In the genomic region with DNA sequence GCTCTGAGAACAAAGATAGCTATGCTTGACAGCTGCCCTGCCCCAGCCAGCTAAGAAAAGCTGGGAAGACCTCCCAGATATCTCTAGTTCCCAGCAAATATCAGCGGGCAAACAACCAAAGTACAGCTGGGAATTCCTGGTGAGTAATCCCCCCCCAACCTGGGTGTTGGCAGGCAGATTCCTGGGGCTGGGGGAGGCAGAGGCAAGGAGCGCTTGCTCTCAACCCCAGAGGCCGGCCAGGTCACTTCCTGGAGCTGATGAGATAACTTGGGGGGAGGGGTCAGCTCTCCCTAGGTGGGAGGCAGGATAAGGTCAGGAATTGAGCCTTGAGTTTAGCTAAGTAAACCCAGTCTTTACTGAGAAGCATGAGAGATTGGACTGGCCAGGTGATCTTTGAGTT, we compare ENCODE assay signal across 12 mouse cellular contexts. TPM values are rescaled to one million over a fixed set of nuclear protein-coding genes. Genes with fewer than 3 reads are reported as not detected.
DNase-seq lines count a peak whose midpoint lies in the region; ATAC-seq and TF ChIP-seq lines count a peak whose summit lies in the region.
"Had no signal": no experiment of that assay in that cellular context is flagged by ENCODE, and none has a peak within 500 bp of the region (broad histone marks: within the 10 kb centered on the region; RNA-seq: fewer than 3 reads in every experiment).

No protein-coding gene starts in this region.

- peaks cover 18% of the 10 kb centered on the region for H3K4me1 ChIP-seq in kidney, embryonic 16.5 days (ENCODE audit: insufficient read depth, low read length)
- peaks cover 60% of the 10 kb centered on the region for H3K4me1 ChIP-seq in thymus, adult 2 months (replicated peaks; ENCODE audit: control insufficient read depth, insufficient read depth, low read length)
- H3K4me1 ChIP-seq in embryonic facial prominence, embryonic 10.5 days = peaks cover 46% of the 10 kb centered on the region

- H3K9ac ChIP-seq in kidney, embryonic 16.5 days (replicated peaks; ENCODE audit: low read length) = no peak overlapping the region
- H3K9ac ChIP-seq: hindbrain, embryonic 14.5 days; neural tube, embryonic 12.5 days had no signal

- peak overlapping the region; percentile 61 for H3K27ac ChIP-seq in kidney, embryonic 16.5 days (ENCODE audit: low read length)
- peak overlapping the region; percentile 37 for H3K27ac ChIP-seq in thymus, adult 2 months (ENCODE audit: control insufficient read depth, insufficient read depth, low read length)
- H3K27ac ChIP-seq in embryonic facial prominence, embryonic 10.5 days (replicated peaks) = peak overlapping the region; percentile 81
- H3K27ac ChIP-seq: hindbrain, embryonic 14.5 days; macrophage; neural tube, embryonic 12.5 days had no signal

- H3K9me3 ChIP-seq in kidney, embryonic 16.5 days (ENCODE audit: low read length) = no peaks in the 10 kb centered on the region
- H3K9me3 ChIP-seq in embryonic facial prominence, embryonic 10.5 days = no peaks in the 10 kb centered on the region
- H3K9me3 ChIP-seq: neural tube, embryonic 12.5 days had no signal

- no peak for TF ChIP-seq POLR2A in thymus, adult 2 months (IDR thresholded peaks at IDR 0.05; ENCODE audit: control insufficient read depth, extremely low read depth, insufficient read depth, low read length, poor library complexity)

- H3K4me3 ChIP-seq in kidney, embryonic 16.5 days (ENCODE audit: low read length) = no peak overlapping the region
- H3K4me3 ChIP-seq in thymus, adult 2 months (ENCODE audit: control insufficient read depth, insufficient read depth, low read length) = no peak overlapping the region
- H3K4me3 ChIP-seq in embryonic facial prominence, embryonic 10.5 days = no peak overlapping the region
- H3K4me3 ChIP-seq: neural tube, embryonic 12.5 days had no signal

- 5% methylated on average over 3 of the region's 3 CpGs for WGBS in kidney, embryonic 16.5 days
- 72% methylated on average over 3 of the region's 3 CpGs for WGBS in thymus, adult 2 months
- 2% methylated on average over 3 of the region's 3 CpGs for WGBS in embryonic facial prominence, embryonic 10.5 days

- no peak for DNase-seq in kidney, adult 11 months
- peak; percentile 21 for DNase-seq in thymus, adult 2 months
- no peak for DNase-seq in thymus, adult 18-20 months
- peak; percentile 67 for DNase-seq in embryonic facial prominence, embryonic 10.5 days (ENCODE audit: low spot score)
- peak; percentile 57 for DNase-seq in testis, postnatal 10 days (ENCODE audit: low spot score)
- no peak for DNase-seq in adrenal gland, postnatal 25 days
- no peak for DNase-seq in cerebellum, postnatal 14 days

- no peaks in the 10 kb centered on the region for H3K27me3 ChIP-seq in kidney, embryonic 16.5 days (ENCODE audit: insufficient read depth, low read length)
- H3K27me3 ChIP-seq in thymus, adult 2 months (ENCODE audit: control insufficient read depth, insufficient read depth, low read length) = no peaks in the 10 kb centered on the region
- H3K27me3 ChIP-seq in embryonic facial prominence, embryonic 10.5 days (replicated peaks; ENCODE audit: low read depth, poor library complexity, severe bottlenecking) = no peaks in the 10 kb centered on the region
- H3K27me3 ChIP-seq: neural tube, embryonic 12.5 days had no signal

- TF ChIP-seq CTCF in thymus, adult 2 months (IDR thresholded peaks at IDR 0.05; ENCODE audit: borderline replicate concordance, control insufficient read depth, extremely low read depth, insufficient read depth, low read length, poor library complexity) = no peak

- no peaks in the 10 kb centered on the region for H3K36me3 ChIP-seq in kidney, embryonic 16.5 days (ENCODE audit: insufficient read depth, low read length)
- no peaks in the 10 kb centered on the region for H3K36me3 ChIP-seq in thymus, adult 2 months (ENCODE audit: control insufficient read depth, insufficient read depth, low read length)
- H3K36me3 ChIP-seq in embryonic facial prominence, embryonic 10.5 days (replicated peaks) = no peaks in the 10 kb centered on the region
- H3K36me3 ChIP-seq: neural tube, embryonic 12.5 days had no signal

- no peak overlapping the region for H3K4me2 ChIP-seq in kidney, embryonic 16.5 days (replicated peaks; ENCODE audit: low read depth, low read length)
- H3K4me2 ChIP-seq: hindbrain, embryonic 14.5 days; neural tube, embryonic 12.5 days had no signal

- ATAC-seq in kidney, embryonic 16.5 days (ENCODE audit: low FRiP score, low TSS enrichment) = peak; percentile 46; the same call in 1 of the 2 replicates
- ATAC-seq: forebrain, embryonic 16.5 days had no signal

RNA-seq across cellular contexts. Expression of gene Actn1, which starts 10.8 kb away (rescaled TPM):
- polyA plus RNA-seq in kidney, embryonic 16.5 days (2015; fragmentation: Nextera tagmentation; extraction: Ambion mirVana) = 44.8 and 49.2 TPM in 2 replicates
- polyA plus RNA-seq in thymus, adult 2 months (2012; rRNA removed) = 153 and 158 TPM in 2 replicates
- polyA plus RNA-seq in embryonic facial prominence, embryonic 10.5 days (2016; fragmentation: Nextera tagmentation; extraction: Ambion mirVana) = 38.2 and 39.3 TPM in 2 replicates
- total RNA-seq in adrenal gland, postnatal 25 days (2021) = 35.0 and 37.3 TPM in 2 replicates

Comparison
In these comparisons a context has a peak if more than half of its experiments do, and no peak if none do; other contexts are left out.
1. DNase-seq: peak in thymus, adult 2 months (single experiment), embryonic facial prominence, embryonic 10.5 days (single experiment) and testis, postnatal 10 days (single experiment); none in kidney, adult 11 months (single experiment), thymus, adult 18-20 months (0 of 2), adrenal gland, postnatal 25 days (single experiment) and cerebellum, postnatal 14 days (0 of 2).
2. Peak in every context shown above with its lines, with median percentiles within 50 percentile points of each other: H3K27ac ChIP-seq.